In the genomic region with DNA sequence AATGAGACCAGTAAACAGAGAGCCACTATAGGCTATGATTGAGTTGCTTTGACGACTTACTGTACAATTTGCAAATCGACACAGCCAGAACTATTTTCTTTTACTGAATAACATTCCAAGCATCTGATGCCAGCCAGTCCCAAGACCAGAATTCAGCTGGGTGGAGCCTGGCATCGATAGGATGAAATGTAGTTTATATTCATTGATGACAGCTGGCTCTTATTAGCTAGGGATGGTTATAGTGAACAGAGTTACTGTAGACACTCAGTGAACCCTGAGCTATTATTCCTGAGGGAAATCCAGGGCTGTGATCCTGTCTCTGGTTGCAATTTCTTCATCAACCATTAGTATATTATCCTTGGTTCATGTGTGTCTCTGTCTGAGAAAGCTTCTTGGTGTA, we compare ENCODE assay signal across 27 mouse cellular contexts.
"Had no signal": no experiment of that assay in that cellular context is flagged by ENCODE, and none has a peak within 500 bp of the region (broad histone marks: within the 10 kb centered on the region; RNA-seq: fewer than 3 reads in every experiment).

No protein-coding gene starts in this region.

- ATAC-seq: hindbrain, embryonic 16.5 days; inflammation-experienced regulatory T-cells, adult 6 months; intestine, embryonic 15.5 days; intestine, postnatal 0 days had no signal

- DNase-seq: gastrocnemius, adult 2 months; gastrocnemius, postnatal 10 days; gastrocnemius, postnatal 25 days; heart, adult 18-20 months; heart, postnatal 10 days; heart, postnatal 4 days; kidney, adult 18-20 months; kidney, adult 8-10 months; kidney, postnatal 10 days; kidney, postnatal 25 days; kidney, postnatal 4 days; liver; liver, embryonic 13.5 days had no signal

- H3K27ac ChIP-seq: gastrocnemius, adult 2 months; heart, embryonic 10.5 days; hindbrain, embryonic 10.5 days; hindbrain, embryonic 12.5 days; hindbrain, embryonic 14.5 days; intestine, embryonic 15.5 days; layer of hippocampus, adult 2 months; left cerebral cortex, adult 2 months; limb, embryonic 10.5 days; limb, embryonic 12.5 days; liver, embryonic 13.5 days had no signal

- H3K4me1 ChIP-seq: heart, embryonic 10.5 days; heart, embryonic 12.5 days; hindbrain, embryonic 10.5 days; hindbrain, embryonic 12.5 days; intestine, embryonic 15.5 days; limb, embryonic 10.5 days; liver, embryonic 13.5 days had no signal

- H3K9ac ChIP-seq: heart, embryonic 12.5 days; hindbrain, embryonic 12.5 days; hindbrain, embryonic 14.5 days; intestine, embryonic 15.5 days; limb, embryonic 12.5 days; liver, embryonic 13.5 days had no signal

- H3K9me3 ChIP-seq: heart, embryonic 10.5 days; heart, embryonic 12.5 days; hindbrain, embryonic 10.5 days; hindbrain, embryonic 12.5 days; intestine, embryonic 15.5 days; limb, embryonic 10.5 days; limb, embryonic 12.5 days; liver, embryonic 13.5 days had no signal

- H3K4me3 ChIP-seq: gastrocnemius, adult 2 months; heart, embryonic 10.5 days; heart, embryonic 12.5 days; hindbrain, embryonic 10.5 days; hindbrain, embryonic 12.5 days; intestine, embryonic 15.5 days; layer of hippocampus, adult 2 months; left cerebral cortex, adult 2 months; limb, embryonic 10.5 days; limb, embryonic 12.5 days; liver, embryonic 13.5 days had no signal

- H3K4me2 ChIP-seq: heart, embryonic 12.5 days; hindbrain, embryonic 12.5 days; hindbrain, embryonic 14.5 days; intestine, embryonic 15.5 days; limb, embryonic 12.5 days; liver, embryonic 11.5 days; liver, embryonic 13.5 days had no signal

- H3K36me3 ChIP-seq: heart, embryonic 10.5 days; heart, embryonic 12.5 days; hindbrain, embryonic 10.5 days; hindbrain, embryonic 12.5 days; intestine, embryonic 15.5 days; limb, embryonic 10.5 days; limb, embryonic 12.5 days; liver, embryonic 13.5 days had no signal

- H3K27me3 ChIP-seq: hindbrain, embryonic 12.5 days; intestine, embryonic 15.5 days; limb, embryonic 12.5 days; liver, embryonic 13.5 days had no signal
